Mouse (Mus musculus): ENCODE measurements at regions not wholly inside any gene's neighbourhood (a gene's known extent, or its start where the extent isn't known, plus 50 kb on each side); places are given as distances from the start of the nearest gene placed in this dataset.

GRCm38 (mm10) chr8:6907682-6908081 is 1753.4 kb downstream of the Efnb2 start:
- TF ChIP-seq POLR2A (IDR thresholded peaks at IDR 0.05; ENCODE audit: borderline replicate concordance, extremely low read depth, low read depth, low read length): no peak
- TF ChIP-seq CTCF (IDR thresholded peaks at IDR 0.05; ENCODE audit: insufficient read depth, low read length): no peak
